Mouse (Mus musculus) brown adipose tissue, adult 24 weeks (tissue): Measurements from ENCODE around the gene Fam71b. TPM values are rescaled to one million over a fixed set of nuclear protein-coding genes. Genes with fewer than 3 reads are reported as not detected.

Experiments
- H3K27ac ChIP-seq: fragments of 200-500 bp; replicated peaks from 2 replicates; pipeline ENCODE4 v1.5.1; 2012; ENCODE audit warnings: low read depth, mild to moderate bottlenecking, low read length
- H3K4me1 ChIP-seq: fragments of 200-500 bp; 2 replicates; pipeline ENCODE4 v1.6.1; 2012; ENCODE audit warnings: low read length, mixed read lengths; ENCODE audit not compliant: control insufficient read depth, insufficient read depth, insufficient read length
- H3K4me3 ChIP-seq: fragments of 200-500 bp; 2 replicates; pipeline ENCODE4 v1.5.1; 2012; ENCODE audit warnings: low read depth, mild to moderate bottlenecking, low read length, moderate library complexity; ENCODE audit not compliant: insufficient read depth
- polyA plus RNA-seq: library from polyadenylated mRNA; stranded (reverse); fragments of >200 nt; gene quantifications from 2 replicates; pipeline ENCODE4 v1.2.4, GENCODE M21; 2012; ENCODE audit not compliant: missing spikeins, insufficient read depth, insufficient read length

Gene Fam71b
- not detected in 2 replicates for polyA plus RNA-seq

DNA sequence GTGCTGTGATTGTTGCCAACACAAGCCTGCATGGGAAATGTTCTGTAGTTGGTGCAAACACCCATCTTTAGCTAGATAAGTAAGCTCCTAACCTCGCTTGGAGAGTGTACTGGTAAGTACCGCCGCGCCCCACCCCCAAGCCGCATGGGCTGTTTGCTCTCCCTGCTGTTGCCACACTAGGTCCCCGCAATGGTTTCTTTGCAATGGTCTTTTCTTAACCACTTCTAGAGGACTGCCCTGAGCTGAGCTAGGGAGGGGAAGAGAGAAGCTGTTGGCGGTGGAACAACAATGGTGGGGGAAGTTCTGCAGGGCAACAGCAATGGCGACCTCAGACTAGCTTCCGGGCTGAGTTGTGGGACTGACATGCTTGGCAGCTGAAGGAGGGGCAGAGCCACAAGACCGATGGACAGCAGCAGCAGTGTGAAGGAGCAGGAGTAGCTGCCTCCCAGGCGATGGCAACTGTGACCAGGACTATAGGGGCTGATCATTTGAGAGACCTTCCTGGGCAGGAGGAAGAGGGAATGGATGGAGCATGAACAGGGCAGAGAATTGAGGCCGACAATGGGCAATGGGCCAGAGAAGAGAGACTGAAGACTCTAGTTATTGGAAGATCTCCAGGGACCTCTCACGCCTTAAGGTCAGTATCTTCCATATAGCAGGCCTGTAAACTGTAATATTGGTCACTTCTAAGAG is at the start of gene Fam71b:
Fam71b (plus strand) TSS at position 393 of the 693 bp plus-strand sequence.
- Histone ChIP-seq H3K27ac (no peak within 1 kb of the TSS), H3K4me3 (no peak within 1 kb of the TSS), H3K4me1 (no peaks in the 10 kb centered on the region)

DNA sequence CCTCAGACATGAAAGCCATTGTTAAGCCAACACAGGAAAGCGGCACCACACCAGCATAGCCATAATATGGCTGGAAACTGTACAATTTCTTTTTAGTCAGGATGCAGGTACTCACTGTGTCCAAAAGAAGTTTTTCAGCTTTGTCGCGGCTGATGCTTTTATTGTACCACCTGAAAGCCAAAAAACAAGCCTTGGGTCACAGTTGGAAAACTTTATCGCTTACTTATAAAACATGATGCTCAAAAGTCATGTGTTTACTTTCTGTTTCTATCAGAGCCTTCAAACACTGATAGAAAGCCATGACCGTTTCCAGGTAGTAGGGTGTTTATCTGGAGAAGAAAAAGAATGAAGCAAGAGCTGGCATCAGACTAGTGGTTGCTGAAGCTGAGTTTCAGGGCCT is 48.6 kb upstream of the Fam71b start:
- H3K4me3 ChIP-seq: no peak overlapping the region
- H3K4me1 ChIP-seq: no peaks in the 10 kb centered on the region
- H3K27ac ChIP-seq: no peak overlapping the region

- Histone ChIP-seq H3K27ac (no peak overlapping the region), H3K4me1 (no peaks in the 10 kb centered on the region), H3K4me3 (no peak overlapping the region)
Observed at GRCm38 (mm10) chr11:46348416-46348815, 47.9 kb upstream of the Fam71b start.

DNA sequence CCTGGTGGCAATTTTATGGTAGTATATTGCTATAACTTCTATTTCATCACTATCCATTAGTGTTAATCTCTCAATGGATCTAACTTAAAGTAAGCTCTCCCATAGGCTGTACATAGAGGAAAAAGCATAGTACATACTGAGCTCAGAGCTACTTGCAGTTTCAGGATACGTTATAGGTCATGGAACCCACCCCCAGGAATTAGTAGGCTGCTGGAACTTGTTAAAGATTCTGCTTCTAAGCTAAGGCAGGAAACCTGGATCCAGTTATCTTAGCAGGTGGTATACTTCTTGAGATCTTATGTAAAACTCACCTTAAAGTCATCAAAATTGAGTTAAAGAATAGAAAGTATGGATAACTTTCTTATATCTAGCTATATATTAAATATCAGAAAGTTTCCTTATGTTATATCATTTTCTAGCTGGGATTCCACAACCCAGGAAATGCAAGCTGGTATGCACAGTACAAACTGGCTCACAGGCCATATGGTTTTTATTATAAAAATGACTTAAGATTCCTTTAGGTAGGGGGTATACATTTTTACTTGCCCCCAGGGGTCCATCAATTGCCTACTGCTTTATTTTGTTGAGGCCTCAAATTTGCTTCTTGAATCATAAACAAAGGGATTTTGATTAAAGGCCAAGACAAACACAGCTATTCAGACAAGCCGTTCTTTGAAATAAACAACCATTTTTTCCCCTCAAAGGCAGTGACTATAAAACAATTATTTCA is 46.5 kb upstream of the Fam71b start:
- no peak overlapping the region for H3K4me3 ChIP-seq
- H3K4me1 ChIP-seq: no peaks in the 10 kb centered on the region
- no peak overlapping the region for H3K27ac ChIP-seq

DNA sequence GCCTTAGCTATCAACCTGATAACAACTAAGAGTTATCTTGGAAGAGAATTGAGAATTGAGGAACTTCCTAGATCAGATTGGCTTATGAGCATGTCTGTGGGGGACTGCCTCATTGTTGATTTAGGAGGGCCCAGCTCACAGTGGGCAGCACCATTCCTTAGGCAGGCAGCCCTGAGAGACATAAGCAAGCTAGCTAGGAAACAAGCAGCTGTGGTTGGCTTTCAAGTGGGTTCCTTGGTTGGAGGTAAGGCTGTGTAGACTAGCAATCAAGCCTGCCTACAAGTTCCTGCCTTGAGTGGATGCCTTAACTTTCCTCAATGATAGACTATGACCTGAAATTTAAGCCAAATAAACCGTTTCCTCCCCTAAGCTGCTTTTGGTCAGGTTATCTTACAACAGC is 38.0 kb upstream of the Fam71b start:
- H3K4me1 ChIP-seq: no peaks in the 10 kb centered on the region
- no peak overlapping the region for H3K4me3 ChIP-seq
- no peak overlapping the region for H3K27ac ChIP-seq

GRCm38 (mm10) chr11:46360991-46361665 is 35.2 kb upstream of the Fam71b start:
- no peak overlapping the region for H3K27ac ChIP-seq
- no peaks in the 10 kb centered on the region for H3K4me1 ChIP-seq
- no peak overlapping the region for H3K4me3 ChIP-seq

DNA sequence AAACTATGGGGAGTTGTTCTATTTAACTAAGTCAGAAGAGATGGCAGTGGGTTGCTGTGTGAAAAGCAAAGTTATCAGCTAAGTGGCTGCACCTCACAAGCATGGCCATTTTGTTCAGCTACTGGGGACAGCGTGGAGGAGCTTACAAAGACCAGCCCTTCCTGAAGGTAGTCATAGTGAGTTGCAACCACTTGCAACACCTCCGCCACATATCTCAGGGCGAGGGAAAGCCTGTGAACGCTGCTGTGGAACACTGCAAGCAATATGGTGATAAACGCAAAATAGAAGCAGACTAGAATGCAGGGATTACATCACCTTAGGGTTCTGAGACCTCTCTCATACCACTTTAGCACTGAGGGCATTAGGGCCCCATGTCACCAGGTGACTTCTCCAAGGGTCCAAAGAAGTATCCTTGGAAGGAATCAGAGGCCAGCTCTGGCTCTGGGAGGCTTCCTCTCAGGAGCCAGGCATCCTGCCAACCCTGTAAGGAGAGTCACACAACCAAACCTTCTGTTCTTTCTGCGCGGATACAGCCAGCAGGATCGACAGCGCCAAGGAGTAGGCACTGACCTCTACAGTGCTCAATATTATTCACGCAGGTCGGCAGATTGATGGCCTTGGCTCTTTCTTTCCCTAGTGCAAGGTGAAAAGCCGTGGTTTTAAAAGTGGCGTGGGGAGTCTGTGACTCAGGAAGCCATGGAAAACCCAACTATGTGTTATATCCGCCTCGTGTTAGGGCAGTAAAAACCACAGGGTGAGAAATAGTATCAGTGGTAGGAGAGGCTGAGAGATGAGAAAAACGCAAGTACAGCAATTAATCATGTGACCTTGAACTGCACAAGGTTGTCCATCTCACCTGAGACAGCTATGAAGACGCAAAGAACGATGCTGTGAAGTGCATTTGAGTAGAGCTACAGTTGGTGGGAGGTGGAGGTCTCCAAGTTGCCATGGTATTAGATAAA is 34.0 kb upstream of the Fam71b start:
- H3K4me3 ChIP-seq: no peak overlapping the region
- H3K4me1 ChIP-seq: no peaks in the 10 kb centered on the region
- no peak overlapping the region for H3K27ac ChIP-seq

GRCm38 (mm10) chr11:46363864-46364263 is 32.5 kb upstream of the Fam71b start:
- Histone ChIP-seq H3K4me1 (no peaks in the 10 kb centered on the region), H3K4me3 (no peak overlapping the region), H3K27ac (no peak overlapping the region)

GRCm38 (mm10) chr11:46365744-46366143 is 30.6 kb upstream of the Fam71b start:
- H3K4me1 ChIP-seq: no peaks in the 10 kb centered on the region
- H3K4me3 ChIP-seq: no peak overlapping the region
- H3K27ac ChIP-seq: no peak overlapping the region

DNA sequence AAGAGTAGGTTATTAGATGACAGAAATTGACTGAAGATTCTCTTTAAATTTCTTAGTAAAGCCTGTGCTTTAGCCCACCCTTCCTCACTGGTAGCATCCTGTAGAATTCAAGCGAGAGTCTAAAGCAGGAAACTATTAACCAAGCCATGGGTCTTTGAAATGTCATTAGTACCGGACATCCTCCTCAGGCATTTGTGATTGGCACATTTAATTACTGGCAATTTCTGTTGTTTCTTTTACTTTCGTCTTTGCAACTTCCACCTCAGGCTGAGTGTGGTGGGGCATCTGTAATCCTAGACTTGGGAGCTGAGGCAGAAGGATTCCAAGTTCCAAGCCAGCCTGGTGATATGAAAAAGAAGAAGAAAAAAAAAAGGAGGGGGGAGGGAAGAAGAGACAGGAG is 30.0 kb upstream of the Fam71b start:
- no peak overlapping the region for H3K27ac ChIP-seq
- H3K4me3 ChIP-seq: no peak overlapping the region
- no peaks in the 10 kb centered on the region for H3K4me1 ChIP-seq

- no peak overlapping the region for H3K4me3 ChIP-seq
- no peak overlapping the region for H3K27ac ChIP-seq
- H3K4me1 ChIP-seq: no peaks in the 10 kb centered on the region
Observed at GRCm38 (mm10) chr11:46370457-46370856, 25.9 kb upstream of the Fam71b start.

- no peak overlapping the region for H3K27ac ChIP-seq
- H3K4me1 ChIP-seq: no peaks in the 10 kb centered on the region
- no peak overlapping the region for H3K4me3 ChIP-seq
Observed at GRCm38 (mm10) chr11:46371250-46371649, 25.1 kb upstream of the Fam71b start.

DNA sequence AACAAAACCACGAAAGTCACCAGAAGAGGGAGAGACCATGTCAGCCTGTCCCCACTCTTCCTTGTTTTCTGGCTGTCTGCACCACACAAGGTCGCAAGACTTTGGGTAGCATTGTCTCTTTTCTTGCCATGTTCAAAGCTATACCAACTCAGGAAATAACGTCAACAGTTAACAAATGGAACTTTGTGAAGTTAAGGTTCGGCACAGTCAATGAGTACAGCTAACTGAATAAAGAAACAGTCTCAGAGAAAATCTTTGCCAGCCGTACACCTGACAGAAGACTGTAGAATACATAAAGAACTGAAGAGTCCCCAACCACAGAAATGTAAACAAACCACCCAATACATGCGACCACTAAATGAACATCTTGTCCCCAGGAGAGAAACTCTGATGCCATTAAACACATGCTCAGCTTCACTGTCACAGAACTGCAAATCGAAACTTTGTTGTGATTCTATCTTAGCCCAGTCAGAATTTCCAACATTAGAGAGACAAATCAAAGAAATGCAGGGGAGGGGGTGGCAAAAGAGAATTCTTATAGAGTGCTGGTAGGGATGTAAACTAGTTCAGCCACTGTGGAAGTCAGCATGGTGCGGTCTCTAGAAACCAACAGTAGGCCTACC is 23.9 kb upstream of the Fam71b start:
- H3K27ac ChIP-seq: no peak overlapping the region
- no peaks in the 10 kb centered on the region for H3K4me1 ChIP-seq
- no peak overlapping the region for H3K4me3 ChIP-seq
